Mouse (Mus musculus) cerebellum, adult 2 months (tissue): Measurements from ENCODE around the gene Zeb2.

Experiments used
- CTCF ChIP-seq: fragments of 200-500 bp; IDR thresholded peaks from 2 replicates; pipeline ENCODE4 v1.5.1; 2011; ENCODE audit warnings: low read depth, mild to moderate bottlenecking, control low read depth, low read length, moderate library complexity, borderline replicate concordance; ENCODE audit not compliant: insufficient read depth
- POLR2A ChIP-seq: fragments of 200-500 bp; IDR thresholded peaks from 2 replicates; pipeline ENCODE4 v1.6.1; 2011; ENCODE audit warnings: low read length, control low read depth, borderline replicate concordance; ENCODE audit not compliant: insufficient read depth

- TF ChIP-seq CTCF: no peak
- TF ChIP-seq POLR2A: no peak
Measured at GRCm38 (mm10) chr2:44981646-44982045, 135.5 kb downstream of the Zeb2 start.
